Mouse (Mus musculus) neural tube, embryonic 15.5 days (tissue): ENCODE results near the gene Rarb. TPM values are rescaled to one million over a fixed set of nuclear protein-coding genes. Genes with fewer than 3 reads are reported as not detected.
"Not testable (repeated sequence)": the region's sequence is repeated elsewhere in the genome, so short reads cannot be mapped to it uniquely, and the experiment has no call there.

Source experiments
- ATAC-seq: fragments of 200-750 bp; cut with Nextera tagmentation; 2 replicates; pipeline ENCODE4 v1.8.0; 2017; ENCODE audit warnings: mild to moderate bottlenecking, moderate TSS enrichment, moderate library complexity; ENCODE audit not compliant: low FRiP score
- H3K27ac ChIP-seq: fragments of 300-500 bp; sonication (generic); replicated peaks from 2 replicates; pipeline ENCODE4 v1.5.1; 2015; ENCODE audit warnings: mild to moderate bottlenecking, inconsistent platforms
- H3K27me3 ChIP-seq: fragments of 300-500 bp; sonication (generic); replicated peaks from 2 replicates; pipeline ENCODE4 v1.6.1; 2015; ENCODE audit warnings: inconsistent platforms
- H3K36me3 ChIP-seq: fragments of 300-500 bp; sonication (generic); 2 replicates; pipeline ENCODE4 v1.6.1; 2015; ENCODE audit warnings: inconsistent platforms
- H3K4me1 ChIP-seq: fragments of 300-500 bp; sonication (generic); 2 replicates; pipeline ENCODE4 v1.6.1; 2015; ENCODE audit warnings: inconsistent platforms
- H3K4me2 ChIP-seq: fragments of 300-500 bp; sonication (generic); 2 replicates; pipeline ENCODE4 v1.6.1; 2015; ENCODE audit warnings: inconsistent platforms, mild to moderate bottlenecking, moderate library complexity
- H3K4me3 ChIP-seq: fragments of 300-500 bp; sonication (generic); replicated peaks from 2 replicates; pipeline ENCODE4 v1.5.1; 2015; ENCODE audit warnings: mild to moderate bottlenecking, inconsistent platforms
- H3K9ac ChIP-seq: fragments of 300-500 bp; sonication (generic); replicated peaks from 2 replicates; pipeline ENCODE4 v1.6.1; 2015; ENCODE audit warnings: mild to moderate bottlenecking, inconsistent platforms
- H3K9me3 ChIP-seq: fragments of 300-500 bp; sonication (generic); replicated peaks from 2 replicates; pipeline ENCODE4 v1.6.1; 2016; ENCODE audit warnings: inconsistent platforms
- WGBS: fragments of 180-500 bp; shearing (Covaris S2); methylation state at CpG from one replicate; pipeline ENCODE4 v1.1.7; 2015; ENCODE audit warnings: mixed read lengths; 5-methylcytosine and 5-hydroxymethylcytosine counted together
- polyA plus RNA-seq: library from polyadenylated mRNA; unstranded; fragments of >200 nt; fragmentation: Nextera tagmentation; extraction: Ambion mirVana; gene quantifications from 2 replicates; pipeline ENCODE4 v1.2.1, GENCODE M21; 2015

Gene Rarb
- polyA plus RNA-seq, 1 experiment from 2014 or later = 25.2 TPM

GRCm38 (mm10) chr14:16765891-16766290, 53.1 kb downstream of the Rarb start:
- Histone ChIP-seq H3K27me3 (no peaks in the 10 kb centered on the region), H3K36me3 (no peaks in the 10 kb centered on the region), H3K4me2 (no peak overlapping the region), H3K9me3 (no peaks in the 10 kb centered on the region), H3K4me3 (no peak overlapping the region), H3K9ac (no peak overlapping the region), H3K27ac (no peak overlapping the region), H3K4me1 (no peaks in the 10 kb centered on the region)
- ATAC-seq = no peak
- 30% methylated on average over 1 of the region's 1 CpGs for WGBS

DNA sequence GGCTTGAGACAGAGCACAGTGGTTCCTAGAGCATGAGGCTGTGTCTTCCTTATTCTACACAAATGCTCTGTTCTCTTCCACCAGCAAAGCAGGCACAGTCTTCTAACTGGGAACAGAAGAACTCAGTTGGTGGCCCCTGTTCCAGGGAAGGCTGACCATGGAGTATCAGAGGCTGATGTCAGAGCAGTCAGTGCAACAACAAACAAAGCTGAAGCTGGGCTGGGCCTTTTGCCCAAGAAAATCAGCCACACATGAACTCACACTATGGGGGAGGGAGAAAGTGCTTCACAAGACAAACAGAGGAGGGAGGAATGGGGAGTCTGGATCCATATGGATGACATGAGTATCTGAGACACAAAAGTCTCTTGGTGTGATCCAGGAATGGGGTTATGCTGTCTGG, 56.2 kb downstream of the Rarb start:
- Histone ChIP-seq H3K9me3 (no peaks in the 10 kb centered on the region), H3K4me1 (no peaks in the 10 kb centered on the region), H3K4me2 (no peak overlapping the region), H3K9ac (no peak overlapping the region), H3K27me3 (no peaks in the 10 kb centered on the region), H3K27ac (no peak overlapping the region), H3K4me3 (no peak overlapping the region), H3K36me3 (no peaks in the 10 kb centered on the region)
- ATAC-seq = no peak

GRCm38 (mm10) chr14:16758773-16759434, 60.1 kb downstream of the Rarb start:
- Histone ChIP-seq H3K9ac (no peak overlapping the region), H3K4me1 (no peaks in the 10 kb centered on the region), H3K4me2 (no peak overlapping the region), H3K4me3 (no peak overlapping the region), H3K27ac (no peak overlapping the region), H3K27me3 (no peaks in the 10 kb centered on the region), H3K9me3 (no peaks in the 10 kb centered on the region), H3K36me3 (no peaks in the 10 kb centered on the region)
- 54% methylated on average over 6 of the region's 6 CpGs for WGBS
- ATAC-seq = no peak

DNA sequence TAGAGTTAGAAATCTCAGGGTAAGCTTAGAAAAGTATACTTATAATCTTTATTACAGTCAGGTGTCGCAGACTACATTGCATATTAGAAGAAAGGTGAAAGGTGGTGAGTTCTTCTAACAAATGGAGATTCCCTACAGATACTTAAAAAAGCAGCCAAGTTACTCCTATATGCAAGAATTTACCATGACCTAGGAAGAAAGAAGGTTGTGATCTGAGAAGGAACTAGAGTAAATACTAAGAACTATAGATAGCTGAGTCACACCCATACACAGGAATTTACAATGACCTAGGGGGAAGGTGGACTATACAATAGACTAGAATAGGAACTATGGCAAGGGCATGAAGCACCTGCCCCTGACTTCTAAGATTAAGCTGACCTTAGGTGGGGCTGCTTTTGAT, 63.4 kb downstream of the Rarb start:
- 92% methylated on average over 1 of the region's 1 CpGs for WGBS
- H3K9me3 ChIP-seq, H3K4me1 ChIP-seq, H3K36me3 ChIP-seq, H3K4me3 ChIP-seq, H3K27me3 ChIP-seq, H3K9ac ChIP-seq, H3K27ac ChIP-seq, ATAC-seq, H3K4me2 ChIP-seq: not testable (repeated sequence)

GRCm38 (mm10) chr14:16752648-16753047, 66.3 kb downstream of the Rarb start:
- no peaks in the 10 kb centered on the region for H3K4me1 ChIP-seq
- no peak overlapping the region for H3K4me3 ChIP-seq
- no peaks in the 10 kb centered on the region for H3K9me3 ChIP-seq
- no peaks in the 10 kb centered on the region for H3K27me3 ChIP-seq
- no peak overlapping the region for H3K27ac ChIP-seq
- no peaks in the 10 kb centered on the region for H3K36me3 ChIP-seq
- H3K9ac ChIP-seq = no peak overlapping the region
- no peak for ATAC-seq
- H3K4me2 ChIP-seq = no peak overlapping the region
- 84% methylated on average over 1 of the region's 1 CpGs for WGBS

- H3K9ac ChIP-seq = no peak overlapping the region
- H3K4me2 ChIP-seq = no peak overlapping the region
- no peak overlapping the region for H3K27ac ChIP-seq
- no peaks in the 10 kb centered on the region for H3K36me3 ChIP-seq
- WGBS = 79% methylated on average over 2 of the region's 2 CpGs
- H3K27me3 ChIP-seq = no peaks in the 10 kb centered on the region
- H3K4me1 ChIP-seq = no peaks in the 10 kb centered on the region
- H3K9me3 ChIP-seq = no peaks in the 10 kb centered on the region
- H3K4me3 ChIP-seq = no peak overlapping the region
- ATAC-seq = no peak
These were observed 71.9 kb downstream of the Rarb start for GRCm38 (mm10) chr14:16746982-16747578.

DNA sequence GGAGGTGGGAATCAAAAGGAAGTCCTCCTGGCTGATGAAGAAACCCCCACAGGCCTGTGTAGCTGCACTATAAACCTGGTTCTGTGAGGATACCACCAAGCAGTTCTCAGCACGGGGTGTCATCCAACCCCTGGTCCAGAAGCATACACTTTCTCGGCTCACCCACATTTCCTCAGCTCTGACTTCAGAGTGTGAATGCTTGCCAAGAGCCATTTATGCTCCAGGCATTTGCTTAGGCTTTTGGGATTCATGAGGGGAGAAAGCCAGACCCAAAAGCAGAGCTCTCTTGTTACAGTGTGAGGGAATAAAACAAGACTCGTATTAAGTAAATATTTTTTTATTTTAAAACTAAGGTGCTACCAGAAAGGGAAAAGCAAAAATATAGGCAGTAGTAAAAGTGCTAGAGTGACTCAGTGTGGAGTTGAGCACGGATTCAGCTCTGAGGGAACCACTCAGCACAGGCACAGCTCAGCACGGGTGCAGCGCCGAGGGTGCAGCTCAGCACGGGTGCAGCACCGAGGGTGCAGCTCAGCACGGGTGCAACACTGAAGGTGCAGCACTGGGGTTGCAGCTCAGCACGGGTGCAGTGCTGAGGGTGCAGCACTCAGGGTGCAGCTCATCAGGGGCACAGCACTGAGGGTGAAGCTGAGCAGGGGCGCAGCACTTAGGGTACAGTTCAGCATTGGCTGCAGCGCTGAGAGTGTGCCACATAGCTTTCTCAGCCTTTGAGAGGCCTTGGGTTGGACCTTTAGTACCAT, 77.8 kb downstream of the Rarb start:
- Histone ChIP-seq H3K9me3 (no peaks in the 10 kb centered on the region), H3K27ac (no peak overlapping the region), H3K9ac (no peak overlapping the region), H3K36me3 (no peaks in the 10 kb centered on the region), H3K27me3 (no peaks in the 10 kb centered on the region), H3K4me3 (no peak overlapping the region), H3K4me1 (peaks cover 5% of the 10 kb centered on the region), H3K4me2 (no peak overlapping the region)
- WGBS = 79% methylated on average over 13 of the region's 13 CpGs
- peak; percentile 46; the same call in 1 of the 2 replicates for ATAC-seq

DNA sequence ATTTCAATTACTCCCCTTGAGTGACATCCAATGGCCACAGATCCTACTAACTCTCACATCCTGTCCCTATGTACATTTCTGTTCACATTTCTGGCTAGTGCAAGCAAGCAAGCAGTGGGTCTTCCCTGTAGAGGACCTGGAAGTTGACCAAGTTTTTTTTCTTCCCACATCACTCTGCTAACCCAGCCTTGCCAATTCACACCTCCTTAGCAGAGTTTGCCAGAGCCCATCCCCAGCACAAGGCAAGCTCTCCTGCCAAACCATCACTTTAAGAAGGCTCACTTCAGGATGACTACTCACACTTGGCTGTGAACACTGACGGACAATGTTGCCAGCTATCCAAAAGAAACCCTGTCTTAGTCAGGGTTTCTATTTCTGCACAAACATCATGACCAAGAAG, 80.4 kb downstream of the Rarb start:
- Histone ChIP-seq H3K4me1 (peaks cover 29% of the 10 kb centered on the region), H3K27ac (no peak overlapping the region), H3K27me3 (no peaks in the 10 kb centered on the region), H3K9ac (no peak overlapping the region), H3K4me3 (no peak overlapping the region), H3K9me3 (no peaks in the 10 kb centered on the region), H3K4me2 (no peak overlapping the region), H3K36me3 (no peaks in the 10 kb centered on the region)
- ATAC-seq = no peak
- 93% methylated on average over 1 of the region's 1 CpGs for WGBS

DNA sequence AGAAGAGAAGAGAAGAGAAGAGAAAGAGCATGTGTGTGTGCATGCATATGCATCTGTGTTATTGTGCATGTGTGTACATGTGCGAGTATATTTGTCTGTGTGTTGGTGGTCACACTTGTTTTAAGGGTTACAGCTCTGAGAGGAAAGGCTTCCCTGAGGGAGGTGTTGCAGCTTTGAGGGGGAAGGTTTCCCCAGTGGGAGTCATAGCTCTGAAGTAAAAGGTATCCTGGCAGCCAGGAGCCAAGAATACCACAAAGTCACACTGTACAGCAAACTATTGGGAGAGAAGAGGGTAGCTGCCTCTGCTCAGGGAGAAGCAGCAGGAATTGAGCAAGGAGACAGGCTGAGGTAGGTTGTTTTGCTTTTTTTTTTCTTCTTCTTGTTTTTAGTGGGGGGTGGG, 81.2 kb downstream of the Rarb start:
- no peaks in the 10 kb centered on the region for H3K36me3 ChIP-seq
- H3K4me3 ChIP-seq = no peak overlapping the region
- no peak overlapping the region for H3K27ac ChIP-seq
- H3K27me3 ChIP-seq = no peaks in the 10 kb centered on the region
- H3K4me1 ChIP-seq = peaks cover 36% of the 10 kb centered on the region
- no peaks in the 10 kb centered on the region for H3K9me3 ChIP-seq
- H3K9ac ChIP-seq = no peak overlapping the region
- no peak for ATAC-seq
- WGBS = 95% methylated on average over 1 of the region's 1 CpGs
- H3K4me2 ChIP-seq = no peak overlapping the region

DNA sequence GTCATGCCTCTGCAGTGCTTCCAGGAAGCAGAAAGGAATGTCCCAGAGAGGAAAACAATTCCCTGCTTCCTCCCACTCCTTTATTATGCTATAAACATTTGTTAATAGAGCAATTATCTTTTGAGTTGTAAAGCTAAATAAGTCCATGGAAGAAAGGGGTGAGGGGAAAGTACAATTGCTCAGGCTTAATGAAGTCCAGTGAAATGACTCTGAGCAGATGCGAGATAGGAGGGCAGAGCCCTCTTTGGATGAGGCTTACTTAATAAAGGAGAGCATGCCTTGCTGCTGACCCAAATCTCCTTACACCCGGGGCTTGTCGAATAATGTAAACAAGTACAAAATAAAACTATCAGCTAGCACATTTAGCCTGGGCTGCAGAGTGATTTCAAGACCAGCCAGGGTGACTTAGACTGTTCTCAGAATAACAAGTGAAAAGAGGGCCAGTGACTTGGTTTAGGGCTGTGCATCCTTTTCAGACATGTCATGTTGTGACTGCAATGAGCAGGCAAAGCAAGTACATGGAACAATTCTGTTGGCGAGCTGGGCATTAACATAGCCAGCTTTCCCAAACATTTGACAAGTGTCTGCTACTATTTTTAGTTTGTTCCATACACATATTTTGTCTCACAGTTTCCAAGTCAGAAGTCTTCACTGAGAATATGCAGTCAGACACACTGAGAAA, 83.5 kb downstream of the Rarb start:
- H3K4me2 ChIP-seq = no peak overlapping the region
- H3K9me3 ChIP-seq = no peaks in the 10 kb centered on the region
- H3K9ac ChIP-seq = no peak overlapping the region
- H3K4me3 ChIP-seq = no peak overlapping the region
- H3K27ac ChIP-seq = no peak overlapping the region
- H3K4me1 ChIP-seq = peaks cover 32% of the 10 kb centered on the region
- H3K36me3 ChIP-seq = no peaks in the 10 kb centered on the region
- no peak for ATAC-seq
- no peaks in the 10 kb centered on the region for H3K27me3 ChIP-seq
- 18% methylated on average over 4 of the region's 4 CpGs for WGBS

DNA sequence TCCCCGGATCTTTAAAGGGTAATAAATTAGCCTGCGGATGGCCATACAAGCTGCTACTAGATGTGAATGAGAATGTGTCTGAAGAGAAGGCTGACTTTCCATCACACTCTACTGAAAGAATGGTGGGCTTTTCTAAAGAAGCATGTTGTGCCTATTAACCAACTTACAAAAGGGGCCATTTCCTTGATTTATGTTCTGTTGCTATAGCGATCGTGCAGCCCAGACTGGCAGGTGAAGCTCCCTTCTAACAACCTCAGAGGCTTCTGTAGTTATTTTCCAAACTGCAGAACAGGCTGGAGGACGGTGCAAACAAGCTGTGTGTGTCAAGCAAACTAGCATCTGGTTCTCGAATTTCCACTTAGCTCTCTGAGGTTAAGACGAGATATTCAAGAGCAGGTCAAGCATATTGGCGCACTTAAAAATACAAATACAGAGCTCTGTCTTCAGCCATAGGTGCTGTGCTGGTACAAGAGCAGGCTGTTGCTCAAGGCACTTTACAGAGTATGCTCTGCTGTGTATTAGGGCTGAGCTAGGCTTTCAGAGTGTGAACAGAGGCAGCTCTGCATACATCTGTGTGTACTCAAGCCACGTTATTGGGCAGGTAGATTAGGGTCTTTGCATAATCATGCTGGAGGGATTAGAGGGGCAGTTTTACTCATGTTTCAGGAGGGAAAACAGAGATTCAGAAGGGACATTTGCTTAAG, 85.2 kb downstream of the Rarb start:
- 0 out of 2 replicates have a peak overlapping the region, but pooled peaks have one; percentile 13 for H3K27ac ChIP-seq
- H3K4me2 ChIP-seq = peak overlapping the region; percentile 17
- ATAC-seq = peak; percentile 87
- H3K4me1 ChIP-seq = peaks cover 32% of the 10 kb centered on the region
- H3K9me3 ChIP-seq = no peaks in the 10 kb centered on the region
- 4% methylated on average over 9 of the region's 9 CpGs for WGBS
- H3K27me3 ChIP-seq = no peaks in the 10 kb centered on the region
- H3K4me3 ChIP-seq = no peak overlapping the region
- H3K36me3 ChIP-seq = no peaks in the 10 kb centered on the region
- H3K9ac ChIP-seq = no peak overlapping the region
